Mouse (Mus musculus): Measurements from ENCODE around the gene Ankrd2.
A peak's percentile ranks its signal among the peaks of the same experiment; 100 is the strongest.

Gene Ankrd2

GRCm38 (mm10) chr19:42015001-42015400 lies 20.8 kb upstream of the Ankrd2 start:
- no peak for DNase-seq (ENCODE audit: low read depth)

- DNase-seq (ENCODE audit: low read depth), result no peak
These were observed 19.5 kb upstream of the Ankrd2 start for GRCm38 (mm10) chr19:42016251-42016650.

GRCm38 (mm10) chr19:42016840-42017239 lies 19.0 kb upstream of the Ankrd2 start:
- no peak for DNase-seq (ENCODE audit: low read depth)

- no peak for DNase-seq (ENCODE audit: low read depth)
These were observed 18.2 kb upstream of the Ankrd2 start for GRCm38 (mm10) chr19:42017399-42018247.

GRCm38 (mm10) chr19:42019011-42019522 lies 16.7 kb upstream of the Ankrd2 start:
- no peak for DNase-seq (ENCODE audit: low read depth)

- no peak for DNase-seq (ENCODE audit: low read depth)
These were observed 13.9 kb upstream of the Ankrd2 start for GRCm38 (mm10) chr19:42021681-42022541.

GRCm38 (mm10) chr19:42022542-42022848 lies 13.3 kb upstream of the Ankrd2 start:
- DNase-seq (ENCODE audit: low read depth), result no peak

- DNase-seq (ENCODE audit: low read depth), result peak; percentile 53
These were observed 9.6 kb upstream of the Ankrd2 start for GRCm38 (mm10) chr19:42026158-42026557.

- no peak for DNase-seq (ENCODE audit: low read depth)
These were observed 4.7 kb upstream of the Ankrd2 start for GRCm38 (mm10) chr19:42031112-42031511.

- DNase-seq (ENCODE audit: low read depth), result no peak
These were observed 2.2 kb upstream of the Ankrd2 start for GRCm38 (mm10) chr19:42033611-42034010.

GRCm38 (mm10) chr19:42034146-42034775 lies 1.5 kb upstream of the Ankrd2 start:
- DNase-seq (ENCODE audit: low read depth), result no peak

- no peak for DNase-seq (ENCODE audit: low read depth)
These were observed 832 bp upstream of the Ankrd2 start for GRCm38 (mm10) chr19:42034881-42035455.

GRCm38 (mm10) chr19:42036357-42036756 lies 557 bp downstream of the Ankrd2 start:
- DNase-seq (ENCODE audit: low read depth), result no peak

GRCm38 (mm10) chr19:42037167-42037702 lies 1.4 kb downstream of the Ankrd2 start:
- no peak for DNase-seq (ENCODE audit: low read depth)

- DNase-seq (ENCODE audit: low read depth), result no peak
These were observed 2.5 kb downstream of the Ankrd2 start for GRCm38 (mm10) chr19:42038310-42038709.

GRCm38 (mm10) chr19:42043988-42044387 lies 8.2 kb downstream of the Ankrd2 start:
- DNase-seq (ENCODE audit: low read depth), result no peak

GRCm38 (mm10) chr19:42045269-42046102 lies 9.7 kb downstream of the Ankrd2 start, which contains the start of gene Hoga1:
TSS of gene Hoga1 (plus strand) at chr19:42045610.
- peak; percentile 55 for DNase-seq (ENCODE audit: low read depth)

GRCm38 (mm10) chr19:42050251-42050650 lies 14.5 kb downstream of the Ankrd2 start:
- no peak for DNase-seq (ENCODE audit: low read depth)

GRCm38 (mm10) chr19:42051351-42051750 lies 15.6 kb downstream of the Ankrd2 start:
- DNase-seq (ENCODE audit: low read depth), result no peak

GRCm38 (mm10) chr19:42051948-42052347 lies 16.1 kb downstream of the Ankrd2 start, which contains the start of gene 4933411K16Rik:
TSS of gene 4933411K16Rik (plus strand) at chr19:42052248.
- no peak for DNase-seq (ENCODE audit: low read depth)

GRCm38 (mm10) chr19:42054255-42054654 lies 18.5 kb downstream of the Ankrd2 start:
- DNase-seq (ENCODE audit: low read depth), result no peak

Measured in c-Kit-positive CD71-positive TER-119-negative erythroid progenitor cells, embryonic 14.5 days (primary cell).